Mouse (Mus musculus): ENCODE measurements around the gene Rlbp1.

GRCm38 (mm10) chr7:79346555-79347075, 40.2 kb downstream of the Rlbp1 start:
- no peak for TF ChIP-seq USF1 (IDR thresholded peaks at IDR 0.05; ENCODE audit: low read depth)
- no peak for TF ChIP-seq MAX (IDR thresholded peaks at IDR 0.05; ENCODE audit: low read depth)
- no peak for TF ChIP-seq MYOG (IDR thresholded peaks at IDR 0.05; ENCODE audit: control insufficient read depth in 1 of 3, insufficient read depth in 1 of 3, insufficient read length in 2 of 3, low read depth in 2 of 3)
- TF ChIP-seq CEBPB (IDR thresholded peaks at IDR 0.05; ENCODE audit: insufficient read depth, poor library complexity, severe bottlenecking): no peak
- no peak for TF ChIP-seq TCF3 (IDR thresholded peaks at IDR 0.05; ENCODE audit: insufficient read length, low read depth)
- no peak for TF ChIP-seq SRF (IDR thresholded peaks at IDR 0.05; ENCODE audit: control insufficient read depth, insufficient read length, low read depth)
- TF ChIP-seq POLR2A (IDR thresholded peaks at IDR 0.05; ENCODE audit: insufficient read length, low read depth): no peak

Data from myocyte (in vitro differentiated cells).